Mouse (Mus musculus) B cell, adult (primary cell): ENCODE data around the gene Plcd4. TPM values are rescaled to one million over a fixed set of nuclear protein-coding genes. Genes with fewer than 3 reads are reported as not detected.

Experiments used
- total RNA-seq: library from RNA; stranded (reverse); gene quantifications from 4 replicates; pipeline ENCODE4 v1.2.4, GENCODE M21; 2023; ENCODE audit not compliant: inconsistent age

The Plcd4 gene
- 0.64 to 0.81 TPM in 2 of 4 replicates, not detected in the others for total RNA-seq

DNA sequence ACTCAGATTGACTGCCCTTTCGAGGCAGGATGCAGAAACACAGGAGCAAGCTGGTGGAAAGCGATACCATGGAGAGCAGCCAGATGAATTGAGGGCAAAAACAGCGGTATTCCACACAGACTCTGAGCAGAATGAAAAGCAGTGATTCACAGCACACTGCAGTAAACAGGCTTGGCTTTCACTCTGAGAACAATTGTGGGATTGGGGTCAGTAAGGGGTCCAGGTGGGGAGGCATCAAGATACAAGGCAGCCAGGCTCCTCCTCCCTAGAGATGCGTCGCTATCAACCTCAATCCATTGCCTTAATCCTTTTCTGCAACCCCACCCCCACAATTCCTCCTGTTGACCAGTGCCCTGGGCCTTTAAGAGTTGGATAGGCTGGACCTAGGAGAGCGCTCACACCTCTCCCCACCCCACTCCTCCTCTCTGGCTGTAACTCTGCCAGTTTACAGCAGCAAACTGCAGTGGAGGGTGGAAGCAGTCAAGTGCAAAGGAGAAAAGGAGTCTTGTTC is at the start of gene Plcd4:
Plcd4 (plus strand) TSS at position 438 of the 511 bp plus-strand sequence.

DNA sequence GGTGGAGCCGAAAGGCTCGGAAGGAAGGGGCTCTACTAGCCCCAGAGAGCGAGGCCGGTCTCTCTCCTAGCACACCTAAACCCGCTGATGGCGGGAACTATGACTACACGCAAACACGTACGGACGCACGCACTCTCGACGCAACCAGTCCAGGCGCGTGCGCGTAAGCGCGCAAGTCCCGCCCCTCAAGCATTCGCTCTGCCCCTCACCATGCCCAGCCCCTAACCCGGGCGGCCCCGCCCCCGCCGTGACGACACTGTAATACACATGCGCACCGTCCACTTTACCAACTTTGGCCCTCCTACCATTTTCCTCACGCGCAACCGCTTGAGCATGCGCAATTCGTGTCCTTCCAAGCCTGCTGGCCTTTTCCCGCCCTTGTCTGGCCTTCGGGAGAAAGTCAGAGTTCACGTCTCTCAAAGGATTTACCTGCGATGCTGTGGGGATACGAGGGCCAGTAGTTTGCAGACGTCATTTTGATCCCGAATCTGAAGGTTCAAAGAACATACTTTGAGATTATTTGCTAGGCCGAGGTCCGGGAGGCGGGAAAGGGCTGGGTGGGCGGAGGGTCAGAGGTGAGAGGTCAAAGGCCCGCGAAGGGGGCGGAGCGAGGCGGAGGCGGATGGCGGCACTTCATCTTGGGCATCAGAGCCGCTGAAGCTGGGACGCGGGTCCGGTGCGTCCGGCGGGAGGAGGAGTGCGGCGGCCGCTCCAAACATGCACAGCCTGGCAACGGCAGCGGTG is 36.8 kb upstream of the Plcd4 start, which contains the start of gene Cnot9:
Cnot9 (plus strand) TSS at position 338 of the 744 bp plus-strand sequence.

DNA sequence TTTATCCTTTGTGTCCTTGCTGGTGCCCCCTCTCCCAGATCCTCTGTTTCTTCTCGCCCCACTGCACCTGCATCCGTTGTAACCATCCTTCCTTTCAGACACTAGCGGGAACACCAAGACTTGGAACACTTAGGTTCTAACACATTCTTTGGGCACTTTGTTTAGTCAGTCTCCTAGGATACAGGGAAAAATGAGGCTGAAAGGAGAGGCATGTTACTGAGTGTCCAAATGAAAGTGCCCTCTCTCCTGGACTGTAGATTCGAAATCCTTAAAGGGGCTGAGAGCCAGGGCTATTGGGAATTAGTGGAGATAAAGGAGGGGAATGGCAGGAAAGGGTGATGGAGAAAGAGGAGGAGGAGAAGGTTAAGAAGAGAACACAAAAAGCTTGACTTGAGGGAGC is 1.5 kb downstream of the Plcd4 start, which contains the start of gene Usp37:
Usp37 (minus strand) TSS at position 101 of the 400 bp plus-strand sequence.

DNA sequence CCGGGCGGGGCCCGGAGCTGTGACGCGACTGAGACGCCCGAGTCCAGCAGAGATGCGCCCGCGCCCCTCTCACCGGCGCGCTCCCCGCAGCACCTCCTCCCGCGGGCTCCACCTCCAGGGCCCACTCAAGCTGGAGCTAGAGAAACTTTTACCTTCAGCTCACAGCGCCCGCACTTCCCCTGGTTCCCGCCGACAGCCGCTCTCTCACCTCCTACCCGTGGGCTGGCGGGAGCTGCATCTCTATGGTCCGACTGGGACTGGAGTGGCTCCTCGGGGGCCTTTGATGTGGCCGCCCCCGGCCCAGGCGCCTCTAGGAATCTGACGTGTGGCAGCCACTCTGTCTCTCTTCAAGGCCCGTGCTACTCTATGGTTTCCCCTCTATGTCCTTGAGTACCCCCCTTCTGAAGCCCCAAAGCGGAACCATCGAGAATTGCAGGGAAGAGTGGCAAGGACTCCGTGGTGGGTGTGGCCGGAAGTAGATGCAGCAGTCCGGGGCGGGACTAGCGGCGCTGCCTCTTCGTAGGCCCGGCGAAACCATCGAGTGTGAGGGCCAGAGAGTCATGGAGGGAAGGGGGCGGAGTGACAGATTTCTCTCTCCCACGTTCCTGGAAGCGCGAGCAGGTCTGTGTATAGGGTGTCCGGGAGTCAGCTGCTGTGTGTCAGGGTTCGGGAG is 45.2 kb downstream of the Plcd4 start, which contains the start of the genes Zfp142 and Bcs1l:
Zfp142 (minus strand) TSS at position 474 of the 673 bp plus-strand sequence.
Bcs1l (plus strand) TSS at position 517 of the 673 bp plus-strand sequence.

DNA sequence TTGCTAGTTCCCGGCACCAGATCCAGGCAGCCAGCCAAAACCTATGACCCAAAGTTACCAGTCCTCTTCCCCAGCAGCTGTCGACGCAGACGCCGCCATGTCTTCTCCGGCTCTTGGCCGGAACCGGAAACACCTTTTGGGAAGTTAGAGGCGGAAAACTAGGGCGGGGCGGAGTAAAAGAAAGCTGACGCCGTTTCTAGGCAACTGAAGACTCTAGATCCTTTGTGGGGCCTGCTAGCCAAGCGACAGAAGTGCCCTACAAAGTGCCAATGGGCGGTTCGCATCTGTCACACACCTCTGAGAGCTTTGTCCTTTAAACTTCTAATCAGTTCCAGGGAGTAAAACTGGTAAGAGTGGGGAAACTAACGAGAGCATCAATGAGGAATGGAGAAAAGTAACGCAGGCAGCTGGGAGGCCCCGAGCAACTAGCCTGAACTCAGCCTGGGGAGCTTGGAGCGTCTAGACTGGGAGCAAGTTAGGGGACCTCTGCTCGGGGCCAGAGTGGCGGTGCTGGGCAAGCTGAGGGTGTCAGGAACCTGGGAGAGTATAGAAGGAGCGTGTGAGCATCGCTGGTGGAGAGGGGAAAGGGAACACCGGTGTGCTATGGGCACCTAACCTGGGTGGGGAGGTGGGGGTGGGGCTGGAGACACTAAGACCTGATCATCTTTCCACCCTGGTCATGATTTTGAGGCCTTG is 58.7 kb downstream of the Plcd4 start, which contains the start of the genes Rnf25 and Stk36:
Rnf25 (minus strand) TSS at position 131 of the 696 bp plus-strand sequence.
Stk36 (plus strand) TSS at position 179 of the 696 bp plus-strand sequence.

Other genes with a start within 250 kb of the Plcd4 start
- 3.2 to 4.3 TPM (median 3.7 TPM) in 4 replicates for gene Tmbim1, start 237.3 kb upstream of the Plcd4 start, total RNA-seq
- not detected in 4 replicates for gene Catip, start 180.8 kb upstream of the Plcd4 start, total RNA-seq
- gene Slc11a1, start 167.7 kb upstream of the Plcd4 start, total RNA-seq, result 4.9 to 8.1 TPM (median 5.6 TPM) in 4 replicates
- 105 to 110 TPM (median 108 TPM) in 4 replicates for gene Ctdsp1, start 151.4 kb upstream of the Plcd4 start, total RNA-seq
- gene Vil1, start 133.5 kb upstream of the Plcd4 start, total RNA-seq, result 0.32 to 0.54 TPM in 2 of 4 replicates, not detected in the others
- gene Cnot9, start 36.8 kb upstream of the Plcd4 start, total RNA-seq, result 27.1 to 30.2 TPM (median 28.5 TPM) in 4 replicates
- gene Usp37, start 1.4 kb downstream of the Plcd4 start, total RNA-seq, result 29.9 to 43.8 TPM (median 37.0 TPM) in 4 replicates
- gene Zfp142, start 45.4 kb downstream of the Plcd4 start, total RNA-seq, result 43.3 to 47.0 TPM (median 45.1 TPM) in 4 replicates
- gene Bcs1l, start 45.4 kb downstream of the Plcd4 start, total RNA-seq, result 8.0 to 9.6 TPM (median 8.6 TPM) in 4 replicates
- gene Rnf25, start 58.5 kb downstream of the Plcd4 start, total RNA-seq, result 56.0 to 65.0 TPM (median 61.9 TPM) in 4 replicates
- gene Stk36, start 58.6 kb downstream of the Plcd4 start, total RNA-seq, result 0.39 to 1.3 TPM (median 1.3 TPM) in 3 of 4 replicates, not detected in the other
- gene Ttll4, start 118.9 kb downstream of the Plcd4 start, total RNA-seq, result 43.9 to 51.5 TPM (median 45.4 TPM) in 4 replicates
- gene Cyp27a1, start 170.7 kb downstream of the Plcd4 start, total RNA-seq, result 11.3 to 15.0 TPM (median 12.6 TPM) in 4 replicates
- 0.29 TPM in 1 of 4 replicates, not detected in the others for gene Prkag3, start 206.3 kb downstream of the Plcd4 start, total RNA-seq
- 0.48 TPM in 1 of 4 replicates, not detected in the others for gene Wnt6, start 229.0 kb downstream of the Plcd4 start, total RNA-seq
- 1.8 to 4.4 TPM (median 2.2 TPM) in 4 replicates for gene Wnt10a, start 248.6 kb downstream of the Plcd4 start, total RNA-seq